14 mouse cellular contexts compared by ENCODE assay signal in genomic region chr4:140143884-140144525, GRCm38 (mm10).
DNase-seq lines count a peak whose midpoint lies in the region; TF ChIP-seq lines count a peak whose summit lies in the region.
"Had no signal": no experiment of that assay in that cellular context is flagged by ENCODE, and none has a peak within 500 bp of the region (broad histone marks: within the 10 kb centered on the region; RNA-seq: fewer than 3 reads in every experiment).

No protein-coding gene starts in this region.

- TF ChIP-seq POLR2A in testis, adult 2 months (IDR thresholded peaks at IDR 0.05; ENCODE audit: control insufficient read depth, low read depth, low read length) = no peak

- H3K36me3 ChIP-seq in testis, adult 2 months (ENCODE audit: control insufficient read depth, insufficient read depth, low read length) = no peaks in the 10 kb centered on the region
- H3K36me3 ChIP-seq: embryonic facial prominence, embryonic 12.5 days; G1E; neural tube, embryonic 15.5 days had no signal

- peaks cover 3% of the 10 kb centered on the region; the same call in 1 of the 2 replicates for H3K4me1 ChIP-seq in testis, adult 2 months (ENCODE audit: control insufficient read depth, insufficient read depth, low read length)

- H3K27ac ChIP-seq in gastrocnemius, adult 2 months = no peak overlapping the region
- H3K27ac ChIP-seq in left cerebral cortex, adult 2 months = no peak overlapping the region
- H3K27ac ChIP-seq in testis, adult 2 months (ENCODE audit: control insufficient read depth, insufficient read depth, low read depth, low read length) = no peak overlapping the region
- H3K27ac ChIP-seq: embryonic facial prominence, embryonic 12.5 days; neural tube, embryonic 15.5 days had no signal

- TF ChIP-seq CTCF in gastrocnemius, adult 2 months (IDR thresholded peaks at IDR 0.05) = peak; percentile 39
- TF ChIP-seq CTCF in left cerebral cortex, adult 2 months (IDR thresholded peaks at IDR 0.05) = peak; percentile 60
- TF ChIP-seq CTCF in testis, adult 2 months (IDR thresholded peaks at IDR 0.05; ENCODE audit: control insufficient read depth, insufficient read depth, insufficient replicate concordance, low read depth, low read length) = peak; percentile 67

- H3K4me3 ChIP-seq in gastrocnemius, adult 2 months = no peak overlapping the region
- H3K4me3 ChIP-seq in left cerebral cortex, adult 2 months = no peak overlapping the region
- H3K4me3 ChIP-seq in testis, adult 2 months (ENCODE audit: control insufficient read depth, low read depth, low read length) = no peak overlapping the region
- H3K4me3 ChIP-seq: embryonic facial prominence, embryonic 12.5 days; neural tube, embryonic 15.5 days had no signal

- no peaks in the 10 kb centered on the region for H3K27me3 ChIP-seq in testis, adult 2 months (ENCODE audit: control insufficient read depth, insufficient read depth, low read length)
- H3K27me3 ChIP-seq: embryonic facial prominence, embryonic 12.5 days; neural tube, embryonic 15.5 days had no signal

- intact Hi-C loops in gastrocnemius, adult 2 months (cut with DNase I) = no loop called here
- intact Hi-C loops in left cerebral cortex, adult 2 months (cut with DNase I) = loop anchor here (10.0 kb wide), 1 partner anchor 269 kb away; no protein-coding TSS in a partner anchor

- no peak for DNase-seq in gastrocnemius, adult 2 months
- DNase-seq in gastrocnemius, postnatal 4 days (ENCODE audit: low spot score in 2 of 2) = no peak
- no peak for DNase-seq in left cerebral cortex, adult 2 months (ENCODE audit: extremely low spot score in 1 of 2, low spot score in 2 of 2)
- no peak for DNase-seq in left cerebral cortex, adult 11 months (ENCODE audit: low spot score)
- DNase-seq in right cerebral cortex, adult 2 months (ENCODE audit: low spot score in 2 of 2) = peak; percentile 55 to 57
- no peak for DNase-seq in right cerebral cortex, postnatal 25 days
- no peak for DNase-seq in neural tube, embryonic 10.5 days (ENCODE audit: extremely low spot score, low spot score)
- DNase-seq: adrenal gland, postnatal 14 days; kidney, postnatal 14 days; spleen, adult 18-20 months had no signal

Comparison
In these comparisons a context has a peak if more than half of its experiments do, and no peak if none do; other contexts are left out.
1. DNase-seq: peak in right cerebral cortex, adult 2 months (2 of 2); none in gastrocnemius, adult 2 months (single experiment), gastrocnemius, postnatal 4 days (0 of 2), left cerebral cortex, adult 2 months (0 of 2), left cerebral cortex, adult 11 months (single experiment), right cerebral cortex, postnatal 25 days (single experiment) and neural tube, embryonic 10.5 days (single experiment).
2. Peak in every context shown above with its lines, with median percentiles within 50 percentile points of each other: CTCF ChIP-seq.